Mouse (Mus musculus) CD4-positive helper T cell, adult 2 months (primary cell): ENCODE data around the gene Klhl29.

Experiments used
- DNase-seq: peaks from one replicate; pipeline ENCODE4 v3.0.0-alpha.2; 2012; ENCODE audit warnings: low read depth, missing footprints, low spot score

Klhl29 gene

DNA sequence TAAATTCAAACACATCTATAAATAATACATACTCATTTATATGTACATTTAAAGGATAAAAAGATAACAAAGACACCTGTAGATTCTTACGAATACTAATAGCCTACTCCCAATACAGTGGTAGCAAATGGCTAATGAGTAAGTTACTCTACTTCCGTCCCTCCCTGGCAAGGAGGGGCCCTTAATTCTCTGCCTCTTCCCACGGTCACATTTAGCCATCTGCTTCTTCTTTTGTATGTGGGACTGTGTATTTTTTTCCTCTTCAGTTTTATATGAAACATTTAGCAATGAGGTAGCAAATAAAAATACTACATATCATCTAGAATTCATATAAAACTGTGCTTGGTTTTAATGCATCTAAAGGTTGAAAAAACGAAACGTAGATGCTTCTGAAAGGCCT lies 73.6 kb downstream of the Klhl29 start:
- no peak for DNase-seq

DNA sequence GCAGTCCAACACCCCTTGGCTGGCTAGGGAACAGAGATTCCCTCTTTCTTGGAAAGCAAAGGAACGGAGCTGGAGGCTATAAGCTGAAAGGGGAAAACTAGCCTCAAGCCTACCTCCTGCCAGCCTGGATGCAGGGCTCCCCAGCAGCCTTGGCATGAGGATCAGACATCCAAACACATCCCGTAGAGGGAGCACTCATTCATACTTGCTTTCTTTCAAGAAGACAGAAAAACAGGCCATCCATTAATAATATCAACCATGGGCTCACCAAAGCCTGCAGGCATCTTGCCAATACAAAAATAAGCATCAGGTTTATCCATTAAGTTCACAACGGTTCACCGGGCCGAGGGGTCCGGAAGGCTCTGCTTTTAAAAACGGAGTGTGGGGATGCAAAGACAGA lies 79.1 kb downstream of the Klhl29 start:
- no peak for DNase-seq

DNA sequence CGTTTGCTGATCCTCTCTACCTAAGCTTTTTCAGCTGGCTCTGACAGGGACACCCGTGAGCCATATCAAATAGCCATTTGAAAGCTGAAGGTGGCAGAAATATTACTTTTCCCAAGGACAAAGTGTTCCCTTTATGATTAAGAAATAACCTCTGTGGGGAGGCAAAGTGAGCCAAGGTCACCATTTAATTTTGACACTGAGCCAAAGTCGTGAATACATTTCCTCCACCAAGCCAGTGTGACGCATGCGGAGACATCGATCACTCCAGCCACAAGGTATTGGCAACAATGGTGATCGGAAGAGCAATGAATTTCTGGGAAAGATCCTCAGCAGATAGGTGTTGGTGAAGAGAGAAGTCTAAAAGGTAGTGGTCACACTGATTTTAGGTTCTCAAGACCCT lies 83.2 kb downstream of the Klhl29 start:
- no peak for DNase-seq

DNA sequence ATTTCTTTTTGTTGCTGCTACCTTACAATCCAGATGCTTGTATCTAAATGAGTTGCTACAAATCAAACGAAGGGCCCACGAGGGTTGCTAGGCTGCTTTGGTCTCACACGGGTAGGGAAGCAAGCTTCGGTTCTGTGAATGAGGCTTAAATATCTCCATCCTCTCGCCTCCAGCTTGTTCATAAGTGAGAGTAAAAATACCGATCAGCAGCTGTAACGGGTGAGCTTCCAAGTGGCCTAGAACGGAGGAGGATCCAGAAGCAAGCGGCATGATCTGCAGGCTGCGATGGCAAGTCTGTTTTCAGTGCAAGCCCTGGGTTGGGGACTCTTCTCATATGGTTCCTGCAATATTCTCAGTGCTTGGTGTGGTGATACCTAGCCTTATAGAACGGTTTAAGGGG lies 89.9 kb downstream of the Klhl29 start:
- DNase-seq, result no peak

DNA sequence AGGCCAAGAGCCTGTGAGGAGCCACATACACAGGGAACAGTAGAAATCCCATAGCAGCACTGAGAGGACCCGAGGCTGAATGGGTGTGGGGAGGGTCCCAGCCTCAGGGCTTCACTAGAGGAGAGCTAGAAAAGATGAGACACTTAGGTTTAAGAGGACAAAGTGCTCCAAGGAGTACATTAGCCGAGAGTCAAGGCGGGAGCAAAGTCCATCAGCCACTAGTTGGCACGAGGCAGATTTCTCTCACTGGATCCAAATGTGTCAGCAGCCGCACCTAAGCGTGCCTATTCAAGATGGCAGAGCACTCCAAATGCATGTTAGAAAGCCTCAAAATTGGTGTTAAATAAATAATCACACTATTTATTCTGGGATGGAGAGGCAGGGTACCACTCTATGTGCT lies 90.5 kb downstream of the Klhl29 start:
- no peak for DNase-seq

GRCm38 (mm10) chr12:5283654-5284053 lies 91.8 kb downstream of the Klhl29 start:
- DNase-seq, result no peak

DNA sequence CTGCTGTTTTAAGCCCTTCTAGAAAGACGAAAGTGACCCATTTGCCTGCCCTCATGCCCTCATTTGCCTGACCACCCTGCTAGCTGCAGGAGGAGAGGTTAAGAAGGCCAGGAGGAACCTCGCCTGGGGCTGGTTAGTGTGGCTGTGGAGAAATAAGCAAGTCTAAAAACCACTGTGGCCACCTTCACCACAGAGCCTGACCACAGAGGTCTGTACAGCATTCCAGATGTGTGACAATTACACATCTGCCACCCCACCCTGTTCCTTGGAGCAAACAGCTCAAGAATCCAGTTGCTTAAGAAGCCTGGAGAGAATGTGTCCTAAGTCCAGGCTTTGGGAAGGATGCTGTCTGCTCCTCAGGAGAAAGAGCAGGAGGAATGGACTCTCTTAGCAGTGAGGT lies 92.9 kb downstream of the Klhl29 start:
- no peak for DNase-seq

GRCm38 (mm10) chr12:5279873-5280272 lies 95.6 kb downstream of the Klhl29 start:
- DNase-seq, result no peak

DNA sequence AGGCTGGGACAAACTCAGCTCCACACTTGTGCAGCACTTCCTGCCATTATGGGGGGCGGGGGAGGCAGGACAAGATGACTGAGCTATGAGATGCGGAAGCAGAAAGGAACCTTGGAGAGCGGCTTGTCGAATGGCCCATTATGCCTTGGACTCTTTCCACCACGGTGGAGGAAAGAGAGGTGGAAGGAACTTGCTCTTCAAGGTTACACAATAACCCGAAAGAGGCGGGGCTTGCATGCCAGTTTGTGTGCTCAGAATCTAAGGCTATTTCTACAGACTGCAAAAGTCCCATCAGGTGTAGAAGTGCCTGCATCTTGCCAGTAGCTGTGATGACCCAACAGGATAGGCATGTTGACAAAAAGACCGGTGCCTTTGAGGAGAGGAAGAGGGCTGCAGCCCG lies 98.5 kb downstream of the Klhl29 start:
- no peak for DNase-seq

GRCm38 (mm10) chr12:5275507-5275936 lies 100.0 kb downstream of the Klhl29 start:
- no peak for DNase-seq

DNA sequence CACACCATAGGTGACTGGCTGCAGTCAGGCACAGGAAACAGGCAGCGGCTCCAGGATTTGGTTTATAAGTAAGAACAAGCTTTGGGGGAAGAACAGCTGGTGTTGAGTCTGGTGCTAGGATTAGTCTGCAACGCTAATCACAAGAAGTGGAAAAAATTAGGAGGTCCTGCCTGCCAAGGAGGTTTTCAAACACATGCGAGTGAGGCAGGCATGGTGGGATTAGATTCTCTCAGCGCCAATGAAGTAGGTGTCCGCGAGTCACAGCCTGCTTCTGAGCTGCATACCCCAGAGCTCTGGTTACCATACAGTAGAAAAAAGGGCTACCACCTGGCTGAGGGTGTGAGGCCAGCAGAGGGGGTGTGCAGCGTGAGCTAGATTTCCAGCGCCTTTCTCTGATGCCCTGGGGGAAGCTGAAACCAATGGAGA lies 101.0 kb downstream of the Klhl29 start:
- no peak for DNase-seq

DNA sequence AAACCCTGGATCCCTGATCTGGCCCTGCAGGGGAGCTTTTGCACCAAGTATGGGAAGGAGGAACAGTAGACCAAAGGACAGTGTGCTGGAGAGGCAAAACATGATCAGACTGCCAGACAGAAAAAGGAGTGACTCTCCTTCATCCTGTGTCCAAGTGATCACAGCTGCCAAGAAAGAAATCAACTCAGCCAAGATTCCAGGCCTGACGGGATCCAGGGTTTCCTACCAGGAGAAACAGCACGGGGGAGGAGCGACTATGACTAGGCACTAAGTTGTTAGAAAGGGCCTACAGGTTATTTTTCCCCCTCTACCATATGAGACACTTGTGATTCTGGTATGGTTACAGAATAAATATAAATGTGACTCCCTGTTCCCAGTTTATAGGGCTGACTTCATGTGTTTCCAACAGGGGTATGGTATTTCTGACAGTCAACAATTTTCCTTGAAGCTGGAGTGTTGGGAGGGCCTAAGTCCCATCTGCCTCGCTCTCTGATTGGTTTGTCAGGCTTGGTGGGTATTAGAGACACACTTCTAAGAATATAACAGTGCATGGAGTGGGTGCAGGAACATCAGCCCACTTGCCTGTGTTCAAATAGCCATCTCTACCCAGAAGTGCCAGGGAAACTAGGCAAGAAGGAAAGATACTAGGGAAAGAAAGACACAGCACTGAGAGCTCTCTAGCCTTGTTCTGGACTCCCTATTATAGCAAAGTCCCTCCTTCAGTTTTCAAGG lies 102.0 kb downstream of the Klhl29 start:
- no peak for DNase-seq

GRCm38 (mm10) chr12:5270527-5270926 lies 105.0 kb downstream of the Klhl29 start:
- no peak for DNase-seq

GRCm38 (mm10) chr12:5269936-5270335 lies 105.5 kb downstream of the Klhl29 start:
- no peak for DNase-seq

- no peak for DNase-seq
These were observed 106.4 kb downstream of the Klhl29 start for GRCm38 (mm10) chr12:5269061-5269460.

DNA sequence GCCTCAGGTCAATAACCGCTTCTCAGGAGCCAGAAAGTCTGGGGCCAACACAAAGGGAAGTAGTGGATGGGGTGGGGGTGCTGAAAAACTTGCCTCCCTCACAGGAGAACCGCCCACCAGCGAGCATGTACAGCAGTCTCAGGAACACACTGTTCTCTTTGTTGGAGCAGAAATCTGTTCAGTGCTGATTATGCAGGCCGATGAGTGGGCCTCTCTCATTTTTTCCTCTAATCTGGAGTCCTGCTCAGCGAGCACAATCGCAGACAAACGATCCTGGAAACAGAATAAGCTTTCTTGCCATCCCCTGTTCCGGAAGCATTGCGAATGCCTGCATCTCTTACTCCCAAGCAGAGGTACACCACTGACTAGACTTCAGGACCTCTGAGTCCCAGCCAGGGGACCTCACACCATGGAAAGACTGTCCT lies 107.3 kb downstream of the Klhl29 start:
- no peak for DNase-seq

DNA sequence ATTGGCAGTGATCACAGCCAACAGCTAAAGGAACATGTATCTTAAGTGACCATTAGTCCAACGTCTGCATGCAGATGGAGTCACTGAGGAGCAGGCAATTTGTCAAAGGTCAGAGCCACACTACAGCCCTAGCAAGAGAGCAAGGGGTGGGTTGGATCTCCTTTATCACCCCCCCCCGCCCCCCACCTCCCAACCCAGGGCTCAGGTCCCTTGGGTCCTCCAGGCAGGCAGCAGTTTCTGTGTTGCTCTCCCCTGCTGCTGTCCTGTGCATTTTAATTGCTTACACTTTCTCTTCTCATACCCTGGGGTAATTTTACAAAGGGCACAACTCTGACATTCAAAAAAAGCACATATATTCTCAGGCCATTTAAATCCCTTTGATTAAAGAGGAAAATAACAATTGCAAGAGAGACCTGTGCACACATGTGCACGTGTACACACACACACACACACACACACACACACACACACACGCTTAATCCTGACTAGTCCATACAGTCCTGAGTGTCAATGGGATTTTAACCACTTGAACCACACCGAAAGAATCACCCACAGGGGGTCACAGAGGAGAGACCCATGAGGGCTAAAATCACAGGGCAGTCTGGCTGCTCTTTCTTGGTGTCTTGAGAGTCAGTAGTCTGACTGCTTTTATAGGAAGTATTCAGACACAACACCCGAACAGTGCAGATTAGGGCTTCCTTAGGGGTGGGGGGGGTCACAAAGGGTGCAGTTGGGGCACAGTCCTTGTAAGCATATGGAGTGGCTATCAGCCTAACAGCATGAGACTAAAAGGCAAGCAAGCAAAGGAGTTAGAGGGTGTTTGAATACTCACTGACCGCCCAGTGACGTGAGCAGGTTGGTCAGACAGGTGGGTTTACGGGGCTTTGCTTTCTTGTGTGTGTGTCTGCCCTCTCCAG lies 108.0 kb downstream of the Klhl29 start:
- DNase-seq, result no peak

DNA sequence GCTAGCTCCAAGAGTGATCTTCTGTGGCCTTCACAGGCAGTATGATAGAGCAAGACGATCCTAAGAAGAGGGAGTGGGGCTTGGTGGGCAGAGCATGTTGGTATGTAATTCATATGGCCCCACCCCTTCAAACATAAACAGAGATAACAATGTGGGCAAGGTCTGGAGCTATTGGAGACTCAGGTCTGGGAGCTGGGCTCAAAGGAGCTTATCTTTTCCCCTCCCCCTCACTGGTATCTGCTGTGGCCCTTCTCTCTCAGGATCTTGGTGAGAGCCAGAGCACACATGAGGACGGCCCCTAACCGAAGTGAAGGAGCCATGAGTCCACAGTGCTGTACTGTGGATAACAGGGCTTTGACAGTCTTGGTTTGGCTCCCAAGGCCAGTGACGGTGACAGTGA lies 108.7 kb downstream of the Klhl29 start:
- no peak for DNase-seq

DNA sequence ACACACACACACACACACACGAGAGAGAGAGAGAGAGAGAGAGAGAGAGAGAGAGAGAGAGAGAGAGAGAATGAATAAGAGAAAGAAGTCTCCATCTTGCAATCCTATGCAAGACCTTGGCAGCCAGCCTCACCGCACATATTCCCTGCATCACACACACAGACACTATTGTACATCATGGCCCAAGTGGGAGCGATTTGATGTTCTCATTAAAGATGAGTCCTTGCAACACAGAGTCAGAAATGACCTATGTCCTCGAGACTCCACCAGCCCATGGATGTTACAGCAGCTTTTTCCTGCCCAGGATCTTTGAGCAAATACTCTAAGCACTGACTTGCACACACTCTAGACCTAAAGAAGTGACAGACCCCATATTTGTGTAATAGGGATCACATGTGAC lies 114.0 kb downstream of the Klhl29 start:
- no peak for DNase-seq

DNA sequence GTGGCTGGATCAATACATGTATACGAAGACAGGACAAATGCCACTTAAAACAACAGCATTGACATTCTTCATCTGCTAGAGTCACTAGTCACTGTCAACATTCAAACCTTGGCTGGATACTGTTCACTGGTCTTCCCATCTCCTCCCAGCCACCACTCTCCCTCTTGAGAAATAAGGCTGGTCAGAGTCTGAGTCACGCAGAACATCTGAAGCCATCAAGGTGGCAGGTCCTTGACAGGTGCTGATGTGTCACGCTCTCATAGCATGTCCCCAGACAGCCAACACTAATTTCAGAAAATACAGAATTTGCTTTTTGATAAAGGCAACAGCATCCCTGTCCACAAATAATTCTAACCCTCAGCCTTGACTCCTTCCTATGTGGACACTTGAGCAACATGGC lies 116.7 kb downstream of the Klhl29 start:
- DNase-seq, result no peak

DNA sequence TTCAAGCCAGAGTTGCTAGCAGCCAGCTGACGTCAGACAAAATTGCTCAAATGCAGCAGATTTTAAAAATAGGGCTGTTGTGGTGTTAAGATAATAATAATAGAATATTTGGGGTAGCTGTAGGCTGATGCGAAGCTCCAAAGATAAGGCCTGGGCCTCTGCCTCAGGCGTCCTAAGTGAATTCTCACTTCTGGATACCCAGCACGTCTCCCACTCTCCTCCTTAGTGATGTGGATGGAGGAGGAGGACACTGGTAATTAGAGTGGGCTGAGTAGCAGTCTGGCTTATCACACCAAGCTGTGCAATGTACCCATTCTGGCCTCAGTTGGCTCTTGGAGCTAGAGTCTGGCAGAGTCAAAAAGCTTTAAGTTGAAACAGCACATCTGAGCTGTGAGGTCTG lies 118.3 kb downstream of the Klhl29 start:
- DNase-seq, result no peak

DNA sequence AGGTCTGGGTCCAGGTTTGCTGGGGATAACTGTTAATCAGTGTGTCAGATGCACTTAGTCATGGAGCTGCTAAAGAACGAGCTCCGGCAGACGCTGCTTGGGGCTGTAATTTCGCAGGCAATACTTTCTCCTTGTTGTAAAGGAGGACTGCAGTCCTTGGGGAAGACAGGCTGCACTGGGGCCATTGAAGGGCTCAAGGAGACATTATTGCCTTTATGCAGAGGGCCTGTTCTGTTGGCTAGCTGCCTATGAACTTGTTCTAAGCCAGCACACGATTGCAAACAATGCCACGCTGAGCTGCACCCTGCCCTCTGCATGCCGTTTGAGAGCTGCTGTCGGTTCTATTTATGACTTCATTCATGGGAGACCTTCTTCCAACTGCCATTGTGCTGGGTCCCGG lies 120.4 kb downstream of the Klhl29 start:
- DNase-seq, result no peak
